Mouse (Mus musculus): ENCODE measurements around the gene H13. TPM values are rescaled to one million over a fixed set of nuclear protein-coding genes. Genes with fewer than 3 reads are reported as not detected.
"Not testable (repeated sequence)": the region's sequence is repeated elsewhere in the genome, so short reads cannot be mapped to it uniquely, and the experiment has no call there.

The H13 gene
- total and polyA plus RNA-seq, 3 experiments, result 116 to 175 (median 137) TPM

DNA sequence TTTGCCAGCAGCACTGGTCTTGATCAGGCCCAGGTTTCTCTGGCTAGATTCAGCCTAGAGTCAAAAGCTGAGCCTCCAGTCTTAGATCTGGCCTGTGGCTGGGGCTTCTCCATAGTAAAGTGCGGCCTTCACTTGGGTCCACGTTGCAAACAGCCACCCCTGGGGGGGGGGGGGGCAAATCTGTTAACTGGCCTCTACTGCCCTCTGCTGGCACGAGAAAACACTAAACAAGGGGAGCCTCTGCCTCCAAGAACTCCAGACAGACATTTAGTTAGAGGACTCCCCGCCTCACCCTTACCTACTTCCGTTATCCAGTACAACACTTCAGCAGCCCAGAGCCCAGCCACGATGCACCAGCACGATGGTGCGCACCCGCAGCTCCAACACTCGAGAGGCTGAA lies 11.9 kb upstream of the H13 start:
- Histone ChIP-seq H3K4me2 (ENCODE audit: insufficient read depth, low read depth, poor library complexity, severe bottlenecking) (no peak overlapping the region), H3K27ac (ENCODE audit: insufficient read depth, low read depth) (no peak overlapping the region), H3K36me3 (replicated peaks in 1 of 2; ENCODE audit: control insufficient read depth in 1 of 2, insufficient read depth in 1 of 2, low read length in 1 of 2) (no peaks in the 10 kb centered on the region), H3K9me3 (replicated peaks; ENCODE audit: low read length) (peaks cover 2% of the 10 kb centered on the region), H3K79me2 (replicated peaks; ENCODE audit: control insufficient read depth, extremely low read depth, insufficient read depth, poor library complexity, severe bottlenecking) (no peaks in the 10 kb centered on the region), H3K4me3 (replicated peaks in 1 of 3; ENCODE audit: low read depth in 2 of 3, low read length in 2 of 3, poor library complexity in 1 of 3) (no peak overlapping the region), H3K4me1 (ENCODE audit: control insufficient read depth in 1 of 2, insufficient read depth in 2 of 2) (peaks cover 5 to 15% of the 10 kb centered on the region in 2 experiments; a peak in 2 of 4 replicates), H3K9ac (ENCODE audit: insufficient read depth, low read depth) (no peak overlapping the region), H3K27me3 (replicated peaks) (no peaks in the 10 kb centered on the region)
- no peak for DNase-seq (ENCODE audit: extremely low read depth)
- dilution Hi-C loops (cut with MboI; ENCODE audit: extremely low pct_ligation_motif_present, extremely low pct_unique_long_range_greater_than_20kb, low sequenced_read_pairs), result no loop called here
- in situ Hi-C loops (cut with MboI; ENCODE audit: low pct_ligation_motif_present, low pct_unique_long_range_greater_than_20kb, low sequenced_read_pairs), result no loop called here
- TF ChIP-seq PAX5 (IDR thresholded peaks at IDR 0.05; ENCODE audit: low read length) (no peak), BHLHE40 (IDR thresholded peaks at IDR 0.05; ENCODE audit: low read depth, low read length) (no peak), CTCF (conservative IDR thresholded peaks at IDR 0.05 in 1 of 2, IDR thresholded peaks at IDR 0.05 in 1 of 2; ENCODE audit: low read depth in 2 of 2, low read length in 2 of 2) (peak; percentile 8 to 86; a peak in 2 of 4 replicates), MAZ (IDR thresholded peaks at IDR 0.05; ENCODE audit: low read depth, low read length) (peak; percentile 60; the same call in 1 of the 2 replicates), ZC3H11A (IDR thresholded peaks at IDR 0.05; ENCODE audit: low read depth, low read length) (peak; percentile 60), SMC3 (IDR thresholded peaks at IDR 0.05; ENCODE audit: low read depth, low read length) (peak; percentile 96), ETS1 (conservative IDR thresholded peaks at IDR 0.05; ENCODE audit: low read depth, low read length) (no peak), MEF2A (IDR thresholded peaks at IDR 0.05; ENCODE audit: borderline replicate concordance, low read depth, low read length) (no peak), CHD1 (IDR thresholded peaks at IDR 0.05; ENCODE audit: low read depth, low read length) (no peak), RAD21 (IDR thresholded peaks at IDR 0.05; ENCODE audit: low read depth, low read length) (peak; percentile 76), HCFC1 (IDR thresholded peaks at IDR 0.05; ENCODE audit: low read depth, low read length) (no peak), POLR2AphosphoS2 (IDR thresholded peaks at IDR 0.05; ENCODE audit: low read depth, low read length) (no peak), NELFE (IDR thresholded peaks at IDR 0.05; ENCODE audit: low read depth, low read length) (no peak), KAT2A (IDR thresholded peaks at IDR 0.05; ENCODE audit: insufficient replicate concordance, low read length) (no peak)

DNA sequence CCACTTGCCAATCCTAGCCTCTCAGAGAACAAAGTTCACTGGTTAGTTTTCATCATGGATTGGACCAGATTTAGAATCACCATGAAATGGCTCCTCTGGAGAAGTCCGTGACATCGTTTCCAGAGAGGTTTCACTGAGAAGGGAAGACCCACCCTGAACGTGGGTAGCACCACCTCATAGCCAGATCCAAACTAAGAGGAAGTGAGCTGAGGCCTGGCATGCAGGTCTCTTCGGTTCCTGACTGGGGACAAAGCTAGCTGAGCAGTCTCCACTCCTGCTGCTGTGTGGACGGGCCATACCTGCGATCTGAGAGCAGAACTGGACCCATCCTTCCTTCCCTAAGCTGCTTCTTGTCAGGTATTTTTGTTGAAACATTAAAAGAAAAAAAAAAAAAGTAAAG lies 8.1 kb upstream of the H13 start:
- H3K27ac ChIP-seq (ENCODE audit: insufficient read depth, low read depth), result no peak overlapping the region
- dilution Hi-C loops (cut with MboI; ENCODE audit: extremely low pct_ligation_motif_present, extremely low pct_unique_long_range_greater_than_20kb, low sequenced_read_pairs) (no loop called here), in situ Hi-C loops (cut with MboI; ENCODE audit: low pct_ligation_motif_present, low pct_unique_long_range_greater_than_20kb, low sequenced_read_pairs) (no loop called here)
- no peak overlapping the region for H3K4me2 ChIP-seq (ENCODE audit: insufficient read depth, low read depth, poor library complexity, severe bottlenecking)
- H3K79me2 ChIP-seq (replicated peaks; ENCODE audit: control insufficient read depth, extremely low read depth, insufficient read depth, poor library complexity, severe bottlenecking), result no peaks in the 10 kb centered on the region
- no peaks in the 10 kb centered on the region for H3K36me3 ChIP-seq (replicated peaks in 1 of 2; ENCODE audit: control insufficient read depth in 1 of 2, insufficient read depth in 1 of 2, low read length in 1 of 2)
- TF ChIP-seq USF1 (IDR thresholded peaks at IDR 0.05; ENCODE audit: low read depth, low read length) (no peak), TCF12 (IDR thresholded peaks at IDR 0.05; ENCODE audit: low read depth, low read length) (no peak), ZNF384 (IDR thresholded peaks at IDR 0.05; ENCODE audit: low read depth, low read length) (no peak), MAX (IDR thresholded peaks at IDR 0.05; ENCODE audit: low read length) (no peak)
- no peak overlapping the region for H3K4me3 ChIP-seq (replicated peaks in 1 of 3; ENCODE audit: low read depth in 2 of 3, low read length in 2 of 3, poor library complexity in 1 of 3)
- no peak overlapping the region for H3K9ac ChIP-seq (ENCODE audit: insufficient read depth, low read depth)
- DNase-seq (ENCODE audit: extremely low read depth), result no peak
- H3K27me3 ChIP-seq (replicated peaks), result no peaks in the 10 kb centered on the region
- H3K4me1 ChIP-seq (ENCODE audit: control insufficient read depth in 1 of 2, insufficient read depth in 2 of 2), result peaks cover 0 to 12% of the 10 kb centered on the region in 2 experiments; a peak in 2 of 4 replicates
- peaks cover 2% of the 10 kb centered on the region for H3K9me3 ChIP-seq (replicated peaks; ENCODE audit: low read length)

DNA sequence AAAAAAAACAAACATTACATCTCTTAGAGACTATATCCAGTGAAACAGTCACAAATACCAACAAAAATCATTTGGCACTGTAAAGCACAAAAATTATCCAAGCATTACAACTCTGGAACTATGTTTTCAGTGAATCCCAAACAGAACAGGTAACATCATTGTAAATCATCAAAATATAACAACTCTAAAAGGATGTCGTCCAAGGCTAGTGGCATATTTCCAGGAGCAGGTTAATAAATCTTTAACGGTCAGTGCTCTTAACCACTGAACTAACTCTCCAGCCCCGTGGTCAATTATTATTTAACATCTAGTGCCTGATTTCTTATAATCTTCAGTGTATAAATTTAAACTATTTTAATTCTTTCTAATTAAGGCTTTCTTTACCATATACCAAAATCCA lies 3.1 kb upstream of the H13 start:
- dilution Hi-C loops (cut with MboI; ENCODE audit: extremely low pct_ligation_motif_present, extremely low pct_unique_long_range_greater_than_20kb, low sequenced_read_pairs); H3K4me3 ChIP-seq (replicated peaks in 1 of 3; ENCODE audit: low read depth in 2 of 3, low read length in 2 of 3, poor library complexity in 1 of 3); H3K27ac ChIP-seq (ENCODE audit: insufficient read depth, low read depth); H3K4me2 ChIP-seq (ENCODE audit: insufficient read depth, low read depth, poor library complexity, severe bottlenecking); H3K27me3 ChIP-seq (replicated peaks); H3K36me3 ChIP-seq (replicated peaks in 1 of 2; ENCODE audit: control insufficient read depth in 1 of 2, insufficient read depth in 1 of 2, low read length in 1 of 2); H3K9me3 ChIP-seq (replicated peaks; ENCODE audit: low read length); H3K9ac ChIP-seq (ENCODE audit: insufficient read depth, low read depth); DNase-seq (ENCODE audit: extremely low read depth): not testable (repeated sequence)
- peaks cover 0 to 12% of the 10 kb centered on the region in 2 experiments; a peak in 3 of 4 replicates for H3K4me1 ChIP-seq (ENCODE audit: control insufficient read depth in 1 of 2, insufficient read depth in 2 of 2)
- in situ Hi-C loops (cut with MboI; ENCODE audit: low pct_ligation_motif_present, low pct_unique_long_range_greater_than_20kb, low sequenced_read_pairs), result loop anchor here (5.0 kb wide), 1 partner anchor 49 kb away; no protein-coding TSS in a partner anchor
- H3K79me2 ChIP-seq (replicated peaks; ENCODE audit: control insufficient read depth, extremely low read depth, insufficient read depth, poor library complexity, severe bottlenecking), result peaks cover 17% of the 10 kb centered on the region
